Mouse (Mus musculus): Measurements from ENCODE around the gene Mtus2. TPM values are rescaled to one million over a fixed set of nuclear protein-coding genes. Genes with fewer than 3 reads are reported as not detected.
A peak's percentile ranks its signal among the peaks of the same experiment; 100 is the strongest.

Gene Mtus2
- polyA plus RNA-seq, 1 experiment from 2014 or later: 39.2 TPM

- Histone ChIP-seq H3K4me3 (replicated peaks) (no peak overlapping the region), H3K27ac (replicated peaks) (no peak overlapping the region), H3K4me1 (peaks cover 5% of the 10 kb centered on the region), H3K27me3 (replicated peaks) (no peaks in the 10 kb centered on the region), H3K9me3 (replicated peaks) (no peaks in the 10 kb centered on the region), H3K36me3 (no peaks in the 10 kb centered on the region), H3K9ac (replicated peaks) (no peak overlapping the region), H3K4me2 (no peak overlapping the region)
- WGBS: 34% methylated on average over 4 of the region's 4 CpGs
- no peak for ATAC-seq (ENCODE audit: low FRiP score)
Measured at GRCm38 (mm10) chr5:148005263-148005662, 48.1 kb downstream of the Mtus2 start.

- Histone ChIP-seq H3K27ac (replicated peaks) (no peak overlapping the region), H3K4me1 (peaks cover 13% of the 10 kb centered on the region; the same call in 1 of the 2 replicates), H3K36me3 (no peaks in the 10 kb centered on the region), H3K9ac (replicated peaks) (no peak overlapping the region), H3K4me3 (replicated peaks) (no peak overlapping the region), H3K27me3 (replicated peaks) (no peaks in the 10 kb centered on the region), H3K4me2 (no peak overlapping the region), H3K9me3 (replicated peaks) (no peaks in the 10 kb centered on the region)
- ATAC-seq (ENCODE audit: low FRiP score): no peak
- 84% methylated on average over 5 of the region's 5 CpGs for WGBS
Measured at GRCm38 (mm10) chr5:148012156-148012555, 55.0 kb downstream of the Mtus2 start.

GRCm38 (mm10) chr5:148014133-148014854, 57.2 kb downstream of the Mtus2 start:
- Histone ChIP-seq H3K4me1 (peaks cover 13% of the 10 kb centered on the region; the same call in 1 of the 2 replicates), H3K9me3 (replicated peaks) (no peaks in the 10 kb centered on the region)
- no peak for ATAC-seq (ENCODE audit: low FRiP score)

DNA sequence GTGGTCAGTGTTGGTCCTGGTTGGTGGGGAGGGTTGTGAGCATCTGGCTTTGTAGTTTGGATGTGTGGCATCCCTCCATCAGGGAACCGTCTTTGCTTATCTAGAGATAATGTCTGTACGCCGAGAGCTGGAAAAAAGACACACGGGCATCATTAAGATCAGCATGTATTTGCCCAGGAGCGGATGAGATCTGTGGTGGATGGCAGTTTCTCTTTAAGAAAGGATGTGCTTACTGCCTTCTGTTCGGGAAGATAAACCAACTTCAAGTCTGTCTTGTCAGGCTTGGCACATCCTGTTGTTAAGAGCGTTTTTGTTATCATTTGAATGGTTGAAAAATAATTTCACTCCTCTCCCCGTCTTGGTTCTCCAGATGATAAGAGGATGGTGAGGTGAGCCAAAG, 58.3 kb downstream of the Mtus2 start:
- Histone ChIP-seq H3K4me2 (no peak overlapping the region), H3K4me3 (replicated peaks) (no peak overlapping the region), H3K36me3 (no peaks in the 10 kb centered on the region), H3K9me3 (replicated peaks) (no peaks in the 10 kb centered on the region), H3K27ac (replicated peaks) (peak overlapping the region; percentile 51), H3K9ac (replicated peaks) (no peak overlapping the region), H3K4me1 (peaks cover 13% of the 10 kb centered on the region; the same call in 1 of the 2 replicates), H3K27me3 (replicated peaks) (no peaks in the 10 kb centered on the region)
- no peak for ATAC-seq (ENCODE audit: low FRiP score)
- 63% methylated on average over 8 of the region's 8 CpGs for WGBS

More at GRCm38 (mm10) chr5:148014133-148014854, 57.2 kb downstream of the Mtus2 start:
- Histone ChIP-seq H3K27ac (replicated peaks) (no peak overlapping the region), H3K4me3 (replicated peaks) (no peak overlapping the region), H3K36me3 (no peaks in the 10 kb centered on the region), H3K4me2 (no peak overlapping the region), H3K27me3 (replicated peaks) (no peaks in the 10 kb centered on the region), H3K9ac (replicated peaks) (no peak overlapping the region)
- WGBS: 75% methylated on average over 6 of the region's 6 CpGs

DNA sequence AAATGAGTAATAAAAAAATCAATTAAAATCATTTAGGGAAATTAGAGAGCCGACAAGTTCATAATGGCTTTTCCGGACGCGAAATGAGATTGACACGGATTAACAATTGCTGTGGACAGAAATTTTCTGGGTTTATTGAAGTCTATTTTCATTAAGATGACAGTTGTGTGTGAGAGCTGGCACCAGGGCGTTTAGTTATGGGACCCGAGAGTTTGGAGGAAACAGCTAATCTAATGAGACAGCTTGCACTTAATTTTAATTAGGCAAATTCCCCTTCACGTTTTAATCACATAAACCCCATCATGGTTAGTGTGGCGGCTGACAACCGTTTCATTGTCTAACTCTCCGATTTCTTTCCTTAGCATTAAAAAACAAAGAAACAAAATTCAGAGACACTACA, 60.3 kb downstream of the Mtus2 start:
- WGBS: 48% methylated on average over 11 of the region's 11 CpGs

DNA sequence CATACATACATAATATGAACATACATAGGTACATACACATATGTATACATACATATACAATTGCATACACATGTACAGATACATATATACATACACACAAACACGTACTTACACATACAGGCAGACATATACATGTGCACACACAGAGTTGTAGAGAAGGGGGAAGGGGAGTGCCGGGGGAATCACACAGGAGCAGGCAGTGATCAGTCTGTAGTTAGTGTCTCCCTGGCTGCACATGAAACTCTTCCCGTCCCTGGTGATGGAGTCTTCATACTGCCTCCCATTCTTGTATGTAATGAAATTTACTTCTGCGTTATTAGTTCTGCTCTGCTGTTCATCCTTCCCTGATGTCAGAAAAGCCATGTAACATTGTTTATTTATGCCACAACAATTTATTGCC, 65.7 kb downstream of the Mtus2 start:
- ATAC-seq (ENCODE audit: low FRiP score): peak; percentile 56; the same call in 1 of the 2 replicates
- H3K36me3 ChIP-seq: no peaks in the 10 kb centered on the region
- peaks cover 21% of the 10 kb centered on the region for H3K4me1 ChIP-seq
- no peaks in the 10 kb centered on the region for H3K27me3 ChIP-seq (replicated peaks)
- H3K4me3 ChIP-seq (replicated peaks): no peak overlapping the region
- peak overlapping the region; percentile 60 for H3K27ac ChIP-seq (replicated peaks)
- whole genome bisulfite sequencing: 34% methylated on average over 4 of the region's 4 CpGs
- H3K9me3 ChIP-seq (replicated peaks): no peaks in the 10 kb centered on the region
- no peak overlapping the region for H3K4me2 ChIP-seq
- no peak overlapping the region for H3K9ac ChIP-seq (replicated peaks)

More for the DNA sequence above, 60.3 kb downstream of the Mtus2 start:
- H3K9ac ChIP-seq (replicated peaks): no peak overlapping the region
- no peaks in the 10 kb centered on the region for H3K36me3 ChIP-seq
- no peak overlapping the region for H3K27ac ChIP-seq (replicated peaks)
- no peaks in the 10 kb centered on the region for H3K27me3 ChIP-seq (replicated peaks)
- no peaks in the 10 kb centered on the region for H3K9me3 ChIP-seq (replicated peaks)
- H3K4me1 ChIP-seq: peaks cover 13% of the 10 kb centered on the region; the same call in 1 of the 2 replicates
- no peak overlapping the region for H3K4me3 ChIP-seq (replicated peaks)
- no peak overlapping the region for H3K4me2 ChIP-seq
- no peak for ATAC-seq (ENCODE audit: low FRiP score)

- Histone ChIP-seq H3K9ac (replicated peaks) (no peak overlapping the region), H3K27me3 (replicated peaks) (no peaks in the 10 kb centered on the region), H3K4me2 (peak overlapping the region; percentile 40), H3K4me3 (replicated peaks) (peak overlapping the region; percentile 5; the same call in 1 of the 2 replicates), H3K9me3 (replicated peaks) (no peaks in the 10 kb centered on the region), H3K27ac (replicated peaks) (peak overlapping the region; percentile 72), H3K4me1 (peaks cover 21% of the 10 kb centered on the region), H3K36me3 (no peaks in the 10 kb centered on the region)
- ATAC-seq (ENCODE audit: low FRiP score): peak; percentile 61
- WGBS: 27% methylated on average over 26 of the region's 26 CpGs
Measured at GRCm38 (mm10) chr5:148026401-148027349, 69.6 kb downstream of the Mtus2 start.

- H3K9me3 ChIP-seq (replicated peaks): no peaks in the 10 kb centered on the region
- ATAC-seq (ENCODE audit: low FRiP score): no peak
Measured at GRCm38 (mm10) chr5:148027985-148028384, 70.9 kb downstream of the Mtus2 start.

GRCm38 (mm10) chr5:148041661-148042060, 84.5 kb downstream of the Mtus2 start:
- H3K4me3 ChIP-seq (replicated peaks): no peak overlapping the region
- H3K27me3 ChIP-seq (replicated peaks): no peaks in the 10 kb centered on the region
- no peak overlapping the region for H3K9ac ChIP-seq (replicated peaks)
- H3K36me3 ChIP-seq: no peaks in the 10 kb centered on the region
- no peaks in the 10 kb centered on the region for H3K9me3 ChIP-seq (replicated peaks)
- peaks cover 8% of the 10 kb centered on the region for H3K4me1 ChIP-seq
- no peak for ATAC-seq (ENCODE audit: low FRiP score)
- H3K27ac ChIP-seq (replicated peaks): no peak overlapping the region
- WGBS: 89% methylated on average over 7 of the region's 7 CpGs
- no peak overlapping the region for H3K4me2 ChIP-seq

More at GRCm38 (mm10) chr5:148027985-148028384, 70.9 kb downstream of the Mtus2 start:
- 62% methylated on average over 13 of the region's 13 CpGs for WGBS
- Histone ChIP-seq H3K4me3 (replicated peaks) (no peak overlapping the region), H3K27me3 (replicated peaks) (no peaks in the 10 kb centered on the region), H3K9ac (replicated peaks) (no peak overlapping the region), H3K27ac (replicated peaks) (no peak overlapping the region), H3K4me1 (peaks cover 18% of the 10 kb centered on the region), H3K36me3 (no peaks in the 10 kb centered on the region), H3K4me2 (no peak overlapping the region)

DNA sequence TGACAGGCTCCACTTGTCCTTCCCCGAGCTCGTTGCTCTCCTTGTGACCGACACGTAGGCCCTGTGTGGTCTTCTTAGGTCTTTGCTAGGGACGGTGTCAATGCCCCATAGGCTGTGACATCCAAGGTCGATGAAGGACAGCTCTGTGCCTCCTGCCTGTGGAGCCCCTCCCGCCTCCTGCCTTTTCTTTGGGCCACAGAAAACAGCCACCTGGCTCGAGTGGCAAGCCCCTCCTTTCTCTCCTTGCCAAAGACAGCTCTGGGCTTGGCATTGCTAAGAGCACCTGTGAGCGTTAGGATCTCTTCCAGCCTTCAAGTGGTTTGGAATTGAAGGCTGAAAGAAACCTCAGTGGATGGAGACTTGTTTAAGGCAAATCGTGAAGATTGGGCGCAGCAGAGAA, 91.1 kb downstream of the Mtus2 start:
- Histone ChIP-seq H3K9me3 (replicated peaks) (no peaks in the 10 kb centered on the region), H3K27me3 (replicated peaks) (no peaks in the 10 kb centered on the region), H3K4me3 (replicated peaks) (no peak overlapping the region), H3K4me2 (no peak overlapping the region), H3K4me1 (0 out of 2 replicates have a peak, but pooled peaks cover 2% of the 10 kb centered on the region), H3K36me3 (no peaks in the 10 kb centered on the region), H3K27ac (replicated peaks) (no peak overlapping the region), H3K9ac (replicated peaks) (no peak overlapping the region)
- ATAC-seq (ENCODE audit: low FRiP score): no peak
- WGBS: 84% methylated on average over 11 of the region's 11 CpGs

GRCm38 (mm10) chr5:148049304-148049703, 92.2 kb downstream of the Mtus2 start:
- 97% methylated on average over 2 of the region's 2 CpGs for WGBS
- H3K4me2 ChIP-seq: no peak overlapping the region
- no peaks in the 10 kb centered on the region for H3K27me3 ChIP-seq (replicated peaks)
- H3K36me3 ChIP-seq: no peaks in the 10 kb centered on the region
- no peaks in the 10 kb centered on the region for H3K9me3 ChIP-seq (replicated peaks)
- no peak overlapping the region for H3K4me3 ChIP-seq (replicated peaks)
- ATAC-seq (ENCODE audit: low FRiP score): no peak
- 0 out of 2 replicates have a peak, but pooled peaks cover 3% of the 10 kb centered on the region for H3K4me1 ChIP-seq
- no peak overlapping the region for H3K9ac ChIP-seq (replicated peaks)
- H3K27ac ChIP-seq (replicated peaks): no peak overlapping the region
